Mouse (Mus musculus): ENCODE data around the gene Fbxl21. TPM values are rescaled to one million over a fixed set of nuclear protein-coding genes. Genes with fewer than 3 reads are reported as not detected.
A peak's percentile ranks its signal among the peaks of the same experiment; 100 is the strongest.

The Fbxl21 gene
- polyA plus RNA-seq, 1 experiment from 2014 or later: 1.9 TPM

DNA sequence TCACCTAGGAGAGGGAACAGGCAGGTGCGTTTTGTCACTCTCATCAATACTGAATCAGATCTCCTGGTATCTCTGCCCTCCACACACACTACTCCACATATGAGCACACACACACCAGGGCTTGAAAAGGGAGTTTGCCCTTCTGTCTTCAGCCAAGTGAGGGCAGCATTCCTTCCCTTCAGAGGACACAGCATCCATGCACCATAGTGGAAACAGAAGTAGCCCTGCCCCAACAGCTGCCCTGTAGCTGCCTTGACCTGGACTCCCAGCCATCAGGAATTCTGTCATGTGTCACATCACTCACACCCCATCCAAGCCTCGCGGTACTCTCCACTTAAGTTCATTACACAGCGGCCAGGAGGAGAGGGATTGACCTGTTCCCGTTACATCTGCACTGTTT, 55.8 kb downstream of the Fbxl21 start:
- H3K27me3 ChIP-seq (ENCODE audit: control insufficient read depth, insufficient read depth, low read length): no peaks in the 10 kb centered on the region
- no peak overlapping the region for H3K4me2 ChIP-seq
- H3K4me1 ChIP-seq (ENCODE audit: control insufficient read depth, insufficient read depth, low read length): peaks cover 19% of the 10 kb centered on the region
- H3K36me3 ChIP-seq (ENCODE audit: control insufficient read depth, insufficient read depth, low read length): no peaks in the 10 kb centered on the region
- DNase-seq (ENCODE audit: low spot score, missing footprints) (no peak), ATAC-seq (ENCODE audit: low FRiP score) (no peak)
- H3K4me3 ChIP-seq (ENCODE audit: low read depth, low read length): no peak overlapping the region
- no peaks in the 10 kb centered on the region for H3K9me3 ChIP-seq (ENCODE audit: control insufficient read depth, low read length)
- 88% methylated on average over 5 of the region's 5 CpGs for WGBS
- no peak overlapping the region for H3K9ac ChIP-seq (ENCODE audit: low read length)
- H3K27ac ChIP-seq (ENCODE audit: low read depth, low read length): no peak overlapping the region

DNA sequence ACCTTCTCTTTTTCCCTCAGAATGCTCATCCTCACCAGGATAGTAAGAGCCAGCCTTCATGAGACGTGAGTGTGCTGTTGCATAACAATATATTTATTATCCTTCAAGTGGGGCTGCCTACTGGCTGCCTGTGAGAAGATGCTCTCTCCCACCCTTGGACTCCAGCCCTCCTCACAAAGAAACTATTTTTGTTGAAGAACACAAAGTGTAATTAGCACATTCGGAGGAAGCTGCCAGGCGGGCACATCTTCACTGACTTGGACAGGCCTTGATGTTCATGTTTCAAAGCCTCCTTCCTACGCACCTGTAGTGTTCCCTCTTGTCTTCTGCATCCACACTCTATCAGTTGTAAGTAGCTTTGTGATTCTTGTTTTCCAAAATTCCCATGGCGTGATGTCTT, 58.2 kb downstream of the Fbxl21 start:
- Histone ChIP-seq H3K9me3 (ENCODE audit: control insufficient read depth, low read length) (no peaks in the 10 kb centered on the region), H3K4me1 (ENCODE audit: control insufficient read depth, insufficient read depth, low read length) (peaks cover 22% of the 10 kb centered on the region), H3K9ac (ENCODE audit: low read length) (no peak overlapping the region), H3K36me3 (ENCODE audit: control insufficient read depth, insufficient read depth, low read length) (no peaks in the 10 kb centered on the region), H3K4me3 (ENCODE audit: low read depth, low read length) (no peak overlapping the region), H3K27me3 (ENCODE audit: control insufficient read depth, insufficient read depth, low read length) (no peaks in the 10 kb centered on the region), H3K4me2 (no peak overlapping the region), H3K27ac (ENCODE audit: low read depth, low read length) (no peak overlapping the region; the same call in 1 of the 2 replicates)
- DNase-seq (ENCODE audit: low spot score, missing footprints): no peak
- WGBS: 85% methylated on average over 5 of the region's 5 CpGs
- no peak for ATAC-seq (ENCODE audit: low FRiP score)

DNA sequence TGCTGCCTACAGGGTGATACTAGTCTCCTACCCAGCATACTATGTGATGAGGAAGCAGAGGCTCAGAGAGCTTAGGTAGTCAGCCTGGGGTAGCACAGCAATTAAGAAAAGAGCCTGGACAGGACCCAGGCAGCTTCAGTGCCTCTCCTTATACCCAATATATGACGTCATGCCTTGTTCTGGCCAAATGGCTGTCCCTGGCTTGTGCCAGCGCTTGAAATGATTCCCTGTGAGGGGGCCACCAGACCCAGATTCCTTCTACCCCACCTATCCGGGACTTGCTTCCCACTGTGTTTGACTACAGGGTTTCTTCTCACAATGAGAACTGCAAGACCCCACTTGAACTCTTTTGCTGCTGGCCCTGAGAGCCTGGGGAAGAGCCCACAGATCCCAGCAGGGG, 59.2 kb downstream of the Fbxl21 start:
- Histone ChIP-seq H3K27ac (ENCODE audit: low read depth, low read length) (peak overlapping the region; percentile 98), H3K9ac (ENCODE audit: low read length) (peak overlapping the region; percentile 24; the same call in 1 of the 2 replicates), H3K9me3 (ENCODE audit: control insufficient read depth, low read length) (no peaks in the 10 kb centered on the region), H3K36me3 (ENCODE audit: control insufficient read depth, insufficient read depth, low read length) (no peaks in the 10 kb centered on the region), H3K4me1 (ENCODE audit: control insufficient read depth, insufficient read depth, low read length) (peaks cover 22% of the 10 kb centered on the region), H3K4me2 (no peak overlapping the region), H3K27me3 (ENCODE audit: control insufficient read depth, insufficient read depth, low read length) (no peaks in the 10 kb centered on the region), H3K4me3 (ENCODE audit: low read depth, low read length) (no peak overlapping the region)
- 2% methylated on average over 3 of the region's 3 CpGs for WGBS
- DNase-seq (ENCODE audit: low spot score, missing footprints) (peak; percentile 92), ATAC-seq (ENCODE audit: low FRiP score) (peak; percentile 68)

DNA sequence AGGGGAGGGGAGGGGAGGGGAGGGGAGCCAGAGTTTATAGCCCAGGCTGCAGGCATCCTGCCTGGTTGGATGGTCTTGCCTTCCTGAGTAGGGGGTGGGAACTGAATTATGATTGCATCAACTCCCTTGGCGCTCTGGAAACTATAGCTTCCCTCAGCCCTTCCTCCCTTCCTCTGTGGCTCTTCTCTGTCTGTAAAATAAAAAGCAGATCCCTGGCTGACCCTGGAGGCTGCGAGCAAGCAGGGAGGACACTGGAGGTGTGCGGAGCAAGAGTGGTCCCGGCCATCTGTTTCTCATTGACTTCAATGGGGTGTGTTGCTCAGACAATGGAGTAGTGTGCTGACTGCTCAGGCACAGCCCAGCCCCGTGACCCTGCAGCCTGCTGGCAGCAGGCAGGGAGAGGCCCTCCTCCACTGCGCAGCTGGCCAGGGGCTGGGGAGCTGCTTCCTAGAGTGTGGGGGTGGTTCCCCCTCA, 59.7 kb downstream of the Fbxl21 start:
- Histone ChIP-seq H3K27ac (ENCODE audit: low read depth, low read length) (peak overlapping the region; percentile 98), H3K27me3 (ENCODE audit: control insufficient read depth, insufficient read depth, low read length) (no peaks in the 10 kb centered on the region), H3K4me3 (ENCODE audit: low read depth, low read length) (no peak overlapping the region; the same call in 1 of the 2 replicates), H3K36me3 (ENCODE audit: control insufficient read depth, insufficient read depth, low read length) (no peaks in the 10 kb centered on the region), H3K9ac (ENCODE audit: low read length) (peak overlapping the region; percentile 56), H3K4me2 (peak overlapping the region; percentile 43), H3K4me1 (ENCODE audit: control insufficient read depth, insufficient read depth, low read length) (peaks cover 22% of the 10 kb centered on the region), H3K9me3 (ENCODE audit: control insufficient read depth, low read length) (no peaks in the 10 kb centered on the region)
- DNase-seq (ENCODE audit: low spot score, missing footprints): peak; percentile 96
- WGBS: 0% methylated on average over 6 of the region's 6 CpGs
- ATAC-seq (ENCODE audit: low FRiP score): peak; percentile 98

DNA sequence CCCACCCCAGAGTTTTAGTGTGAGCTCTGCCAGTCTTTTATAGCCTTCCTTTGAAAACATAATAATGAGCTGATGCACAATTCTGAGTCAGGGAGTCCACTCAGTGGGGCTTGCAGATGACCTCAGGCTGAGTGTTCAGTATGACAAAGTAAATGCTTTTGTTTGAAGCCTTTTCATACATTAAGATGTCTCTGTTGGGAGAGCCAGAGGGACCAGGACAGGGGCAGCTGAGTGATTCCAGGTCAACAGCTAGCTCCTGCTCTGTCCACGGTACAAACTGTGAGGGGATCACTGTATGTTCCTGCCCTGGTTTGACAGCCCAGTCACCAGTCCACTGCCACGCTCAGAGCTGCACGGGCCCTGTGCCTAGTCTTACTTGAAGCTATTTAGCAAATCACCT, 60.4 kb downstream of the Fbxl21 start:
- Histone ChIP-seq H3K27ac (ENCODE audit: low read depth, low read length) (peak overlapping the region; percentile 98), H3K9ac (ENCODE audit: low read length) (peak overlapping the region; percentile 6; the same call in 1 of the 2 replicates), H3K36me3 (ENCODE audit: control insufficient read depth, insufficient read depth, low read length) (no peaks in the 10 kb centered on the region), H3K4me3 (ENCODE audit: low read depth, low read length) (no peak overlapping the region), H3K4me2 (0 out of 2 replicates have a peak overlapping the region, but pooled peaks have one; percentile 16), H3K4me1 (ENCODE audit: control insufficient read depth, insufficient read depth, low read length) (peaks cover 22% of the 10 kb centered on the region), H3K9me3 (ENCODE audit: control insufficient read depth, low read length) (no peaks in the 10 kb centered on the region), H3K27me3 (ENCODE audit: control insufficient read depth, insufficient read depth, low read length) (no peaks in the 10 kb centered on the region)
- DNase-seq (ENCODE audit: low spot score, missing footprints): peak; percentile 95
- WGBS: 18% methylated on average over 3 of the region's 3 CpGs
- ATAC-seq (ENCODE audit: low FRiP score): peak; percentile 43

DNA sequence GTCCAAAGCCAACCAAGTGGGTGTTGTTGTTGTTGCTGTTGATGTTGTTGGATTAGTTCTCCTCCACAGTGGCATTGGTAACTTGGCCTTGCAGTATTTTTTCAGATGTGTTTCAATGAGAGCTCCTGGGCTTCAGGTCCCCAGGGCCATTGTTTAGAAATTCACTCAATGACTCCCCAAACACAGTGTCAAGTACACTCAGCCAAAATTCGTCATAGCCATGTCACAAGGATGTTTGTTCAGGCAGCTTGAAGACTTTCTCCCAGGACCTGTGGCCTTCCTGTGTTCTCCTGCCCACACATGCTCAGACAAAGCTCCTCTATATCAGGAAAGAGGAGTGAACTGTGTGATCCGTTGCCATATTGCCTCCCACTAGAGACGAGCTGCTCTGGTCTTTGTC, 63.8 kb downstream of the Fbxl21 start:
- no peaks in the 10 kb centered on the region for H3K9me3 ChIP-seq (ENCODE audit: control insufficient read depth, low read length)
- no peaks in the 10 kb centered on the region for H3K36me3 ChIP-seq (ENCODE audit: control insufficient read depth, insufficient read depth, low read length)
- no peak for DNase-seq (ENCODE audit: low spot score, missing footprints)
- H3K9ac ChIP-seq (ENCODE audit: low read length): no peak overlapping the region
- H3K4me3 ChIP-seq (ENCODE audit: low read depth, low read length): no peak overlapping the region
- no peak overlapping the region for H3K4me2 ChIP-seq
- 85% methylated on average over 3 of the region's 3 CpGs for WGBS
- peaks cover 27% of the 10 kb centered on the region for H3K4me1 ChIP-seq (ENCODE audit: control insufficient read depth, insufficient read depth, low read length)
- no peaks in the 10 kb centered on the region for H3K27me3 ChIP-seq (ENCODE audit: control insufficient read depth, insufficient read depth, low read length)
- no peak overlapping the region for H3K27ac ChIP-seq (ENCODE audit: low read depth, low read length)
- ATAC-seq (ENCODE audit: low FRiP score): no peak

Other genes starting within 250 kb of the Fbxl21 start
- 9.2 and 9.3 TPM in 2 replicates for gene Cxcl14, start 225.9 kb upstream of the Fbxl21 start, polyA plus RNA-seq (2014; fragmentation: Nextera tagmentation; extraction: Ambion mirVana)
- not detected in 2 replicates for gene Gm3045, start 95.9 kb upstream of the Fbxl21 start, polyA plus RNA-seq (2014; fragmentation: Nextera tagmentation; extraction: Ambion mirVana)
- not detected in 2 replicates for gene Slc25a48, start 84.1 kb upstream of the Fbxl21 start, polyA plus RNA-seq (2014; fragmentation: Nextera tagmentation; extraction: Ambion mirVana)
- not detected in 2 replicates for gene Il9, start 40.2 kb upstream of the Fbxl21 start, polyA plus RNA-seq (2014; fragmentation: Nextera tagmentation; extraction: Ambion mirVana)
- gene Lect2, start 26.0 kb downstream of the Fbxl21 start, polyA plus RNA-seq (2014; fragmentation: Nextera tagmentation; extraction: Ambion mirVana): not detected in 2 replicates
- gene Tgfbi, start 87.1 kb downstream of the Fbxl21 start, polyA plus RNA-seq (2014; fragmentation: Nextera tagmentation; extraction: Ambion mirVana): 20.2 and 25.3 TPM in 2 replicates
- 43.4 and 45.4 TPM in 2 replicates for gene Smad5, start 180.5 kb downstream of the Fbxl21 start, polyA plus RNA-seq (2014; fragmentation: Nextera tagmentation; extraction: Ambion mirVana)
- gene Gm45623, start 231.4 kb downstream of the Fbxl21 start, polyA plus RNA-seq (2014; fragmentation: Nextera tagmentation; extraction: Ambion mirVana): not detected in 2 replicates

Data from midbrain, embryonic 11.5 days (tissue).